Mouse (Mus musculus) C2C12 (cell line): ENCODE measurements around the gene Bfsp1. TPM values are rescaled to one million over a fixed set of nuclear protein-coding genes. Genes with fewer than 3 reads are reported as not detected.

Experiments used
- H3K27me3 ChIP-seq: one replicate; pipeline ENCODE4 v1.6.1; 2011; ENCODE audit not compliant: control insufficient read depth, insufficient read depth, insufficient read length
- H3K36me3 ChIP-seq: one replicate; pipeline ENCODE4 v1.6.1; 2011; ENCODE audit not compliant: control insufficient read depth, insufficient read depth
- H3K4me3 ChIP-seq: one replicate; pipeline ENCODE4 v1.5.1; 2011; ENCODE audit warnings: mild to moderate bottlenecking, control low read depth; ENCODE audit not compliant: poor library complexity, insufficient read depth, severe bottlenecking
- H3K79me2 ChIP-seq: one replicate; pipeline ENCODE4 v1.6.1; 2011; ENCODE audit not compliant: control insufficient read depth, insufficient read depth
- H3K79me3 ChIP-seq: one replicate; pipeline ENCODE4 v1.6.1; 2011; ENCODE audit warnings: low read depth, control low read depth
- H3ac ChIP-seq: one replicate; pipeline ENCODE3; 2011; ENCODE audit warnings: low read depth; ENCODE audit not compliant: control insufficient read depth, insufficient read length
- CEBPB ChIP-seq: IDR thresholded peaks from one replicate; pipeline ENCODE4 v1.6.1; 2011; ENCODE audit warnings: low read depth, mild to moderate bottlenecking, control low read depth, moderate library complexity
- CTCF ChIP-seq: IDR thresholded peaks from one replicate; pipeline ENCODE4 v1.5.1; 2011; ENCODE audit not compliant: control insufficient read depth, insufficient read depth, insufficient read length
- FOSL1 ChIP-seq: IDR thresholded peaks from one replicate; pipeline ENCODE4 v1.8.0; 2011; ENCODE audit warnings: mild to moderate bottlenecking, low read length; ENCODE audit not compliant: poor library complexity, insufficient read depth, severe bottlenecking
- MAX ChIP-seq: IDR thresholded peaks from one replicate; pipeline ENCODE4 v1.6.1; 2011; ENCODE audit warnings: mild to moderate bottlenecking, control low read depth
- MYOD1 ChIP-seq: IDR thresholded peaks from one replicate; pipeline ENCODE4 v1.6.1; 2011; ENCODE audit warnings: low read depth; ENCODE audit not compliant: control insufficient read depth, insufficient read length
- MYOG ChIP-seq: IDR thresholded peaks from one replicate; pipeline ENCODE4 v1.6.1; 2011; ENCODE audit not compliant: control insufficient read depth, insufficient read length; ENCODE audit errors: extremely low read depth
- USF1 ChIP-seq: IDR thresholded peaks from one replicate; pipeline ENCODE4 v1.6.1; 2011; ENCODE audit warnings: low read depth, mild to moderate bottlenecking, control low read depth, moderate library complexity
- long read RNA-seq, 2 experiments: library from polyadenylated mRNA; unstranded; transcript quantifications; one replicate each; pipeline ENCODE4 v2.0.0; 2019 to 2020
- polyA plus RNA-seq: library from polyadenylated mRNA; unstranded; fragments of >200 nt; fragmentation: generic; extraction: Trizol; gene quantifications from one replicate; pipeline ENCODE4 v1.2.1, GENCODE M21; 2012; ENCODE audit warnings: missing spikeins

Bfsp1 gene
- 0.06 TPM for polyA plus RNA-seq
- long read RNA-seq, experiment 1, result 0 reads
- long read RNA-seq, experiment 2, partial matches to known transcripts, result 0 of 3 reads
- long read RNA-seq, experiment 2, other reads (novel, unspliced or antisense), result 3 of 3 reads

DNA sequence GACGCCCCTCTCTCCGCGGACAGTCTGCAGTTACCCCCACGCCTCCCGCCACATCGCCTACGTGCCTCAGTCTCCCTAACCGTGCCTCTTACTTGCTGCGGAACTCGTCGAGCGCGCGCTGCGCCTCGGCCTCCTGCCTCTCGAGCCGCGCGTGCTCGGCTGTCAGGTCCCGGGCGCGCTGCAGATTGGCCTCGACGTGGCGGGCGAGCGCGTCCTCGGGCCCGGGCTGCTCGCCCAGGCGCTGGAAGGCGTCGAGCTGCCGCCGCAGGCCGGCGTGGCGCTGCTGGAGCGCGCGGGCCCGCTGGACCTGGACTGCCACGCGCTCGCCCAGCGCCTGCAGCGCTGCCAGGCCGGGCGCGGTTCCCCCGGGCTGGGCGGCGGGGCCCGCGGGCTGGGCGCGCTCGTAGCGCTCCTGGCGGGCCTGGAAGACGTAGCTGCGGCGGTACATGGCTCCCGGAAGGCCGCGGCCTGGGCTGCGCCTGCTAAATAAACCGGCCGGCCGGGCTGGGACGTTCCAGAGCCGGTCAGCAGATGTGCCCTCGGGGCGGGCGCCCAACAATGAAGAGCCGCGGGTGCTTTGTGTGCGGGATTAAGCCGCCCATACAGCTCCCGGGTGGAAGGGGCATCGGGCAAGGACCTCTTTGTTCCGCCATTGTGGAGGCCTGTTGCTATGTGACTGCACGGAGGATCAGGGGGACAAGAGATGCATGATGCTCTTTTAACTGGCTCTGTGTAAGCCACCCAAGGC, at the start of gene Bfsp1:
Gene Bfsp1, minus strand, starts transcription at position 690 of the 748 bp plus-strand sequence.
- TF ChIP-seq MYOG (no peak), MYOD1 (no peak), FOSL1 (no peak), USF1 (no peak), CEBPB (no peak), CTCF (no peak), MAX (no peak)
- no peaks in the 10 kb centered on the region for H3K79me3 ChIP-seq
- H3K27me3 ChIP-seq, result peaks cover 6% of the 10 kb centered on the region
- no peaks in the 10 kb centered on the region for H3K79me2 ChIP-seq
- H3K4me3 ChIP-seq, result no peak within 1 kb of the TSS
- no peak within 1 kb of the TSS for H3ac ChIP-seq
- H3K36me3 ChIP-seq, result no peaks in the 10 kb centered on the region

GRCm38 (mm10) chr2:143912199-143912598, 49.2 kb upstream of the Bfsp1 start:
- Histone ChIP-seq H3K36me3 (no peaks in the 10 kb centered on the region), H3K79me2 (peaks cover 18% of the 10 kb centered on the region), H3K27me3 (no peaks in the 10 kb centered on the region), H3K79me3 (peaks cover 16% of the 10 kb centered on the region), H3K4me3 (no peak overlapping the region), H3ac (no peak overlapping the region)
- TF ChIP-seq CTCF (no peak), MYOD1 (no peak), CEBPB (no peak), FOSL1 (no peak), MYOG (no peak), USF1 (no peak), MAX (no peak)

DNA sequence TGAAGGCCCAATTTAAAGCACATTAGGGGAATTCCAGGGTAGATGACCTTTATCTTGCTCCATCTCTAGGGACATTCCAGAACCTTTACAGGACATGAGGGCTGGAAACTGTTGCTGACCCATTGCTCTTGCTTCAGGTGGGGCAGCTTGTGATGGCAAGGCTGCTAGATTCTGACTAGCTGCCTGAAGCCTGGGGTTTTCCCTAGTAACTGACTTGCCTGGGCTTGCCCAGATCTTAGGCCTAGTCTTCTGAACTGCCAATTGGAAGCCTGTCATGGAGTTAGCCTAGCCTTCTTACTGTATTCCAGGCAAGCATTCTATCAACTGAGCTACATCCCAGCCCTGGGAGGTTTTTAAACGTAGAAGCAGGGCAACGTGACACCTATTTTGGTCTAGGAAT, 46.3 kb upstream of the Bfsp1 start:
- Histone ChIP-seq H3K27me3 (no peaks in the 10 kb centered on the region), H3K79me2 (no peaks in the 10 kb centered on the region)

DNA sequence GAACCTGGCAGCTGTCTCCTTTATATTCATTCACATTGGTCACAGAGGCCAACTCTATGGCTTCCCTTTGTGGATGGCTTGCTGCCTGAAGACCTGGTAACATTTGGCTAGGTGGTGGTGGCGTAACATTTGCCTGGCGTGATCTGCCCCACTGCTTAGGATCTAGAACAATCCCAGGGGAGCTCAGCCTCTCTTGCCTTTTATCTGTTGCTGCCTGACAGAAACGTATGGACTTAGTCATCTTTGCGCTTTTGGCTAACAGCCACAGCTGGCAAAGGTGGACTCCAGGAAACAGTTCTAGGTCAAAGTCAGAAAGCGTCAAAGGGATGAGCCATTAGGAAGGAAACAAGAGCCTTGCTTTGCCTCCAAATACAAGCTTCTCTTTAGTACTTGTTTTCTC, 41.9 kb upstream of the Bfsp1 start:
- Histone ChIP-seq H3ac (no peak overlapping the region), H3K79me3 (no peaks in the 10 kb centered on the region), H3K27me3 (no peaks in the 10 kb centered on the region), H3K4me3 (no peak overlapping the region), H3K36me3 (no peaks in the 10 kb centered on the region), H3K79me2 (no peaks in the 10 kb centered on the region)
- no peak for TF ChIP-seq MAX
- TF ChIP-seq MYOG, result no peak
- TF ChIP-seq CTCF, result no peak
- TF ChIP-seq MYOD1, result no peak
- TF ChIP-seq CEBPB, result no peak
- no peak for TF ChIP-seq USF1
- TF ChIP-seq FOSL1, result no peak

More for the DNA sequence above, 46.3 kb upstream of the Bfsp1 start:
- no peaks in the 10 kb centered on the region for H3K79me3 ChIP-seq
- no peak for TF ChIP-seq USF1
- no peak for TF ChIP-seq MAX
- TF ChIP-seq CEBPB, result no peak
- TF ChIP-seq CTCF, result no peak
- TF ChIP-seq FOSL1, result no peak
- no peak for TF ChIP-seq MYOG
- no peak for TF ChIP-seq MYOD1
- no peak overlapping the region for H3K4me3 ChIP-seq
- no peak overlapping the region for H3ac ChIP-seq
- no peaks in the 10 kb centered on the region for H3K36me3 ChIP-seq

- TF ChIP-seq MYOG, result no peak
- peak; percentile 37 for TF ChIP-seq FOSL1
- Histone ChIP-seq H3K79me3 (no peaks in the 10 kb centered on the region), H3K27me3 (no peaks in the 10 kb centered on the region), H3ac (no peak overlapping the region), H3K36me3 (no peaks in the 10 kb centered on the region), H3K79me2 (no peaks in the 10 kb centered on the region), H3K4me3 (no peak overlapping the region)
Measured at GRCm38 (mm10) chr2:143903376-143904045, 40.5 kb upstream of the Bfsp1 start.
